Mouse (Mus musculus): ENCODE results near the gene Gipr.

DNA sequence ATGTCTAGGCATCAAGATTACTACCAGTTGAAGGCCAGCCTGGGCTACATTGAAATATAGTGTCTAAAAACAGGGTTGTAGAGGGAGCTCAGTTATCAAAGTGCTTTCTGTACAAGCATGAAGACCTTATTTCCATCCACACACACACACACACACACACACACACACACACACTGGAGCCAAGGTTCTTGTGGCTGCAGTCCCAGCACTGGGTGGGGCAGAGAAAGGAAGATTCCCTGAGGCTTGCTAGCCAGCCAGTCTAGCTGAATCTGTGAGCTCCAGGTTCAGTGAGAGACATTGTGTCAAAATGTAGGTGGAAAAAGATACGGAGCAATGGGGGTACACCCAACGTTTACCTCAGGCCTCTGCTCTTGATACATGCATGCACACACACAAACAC lies 18.3 kb upstream of the Gipr start:
- no peak for TF ChIP-seq POLR2A (IDR thresholded peaks at IDR 0.05; ENCODE audit: borderline replicate concordance, control insufficient read depth, low read depth, low read length)
- no peak for TF ChIP-seq CTCF (IDR thresholded peaks at IDR 0.05; ENCODE audit: control insufficient read depth, insufficient read depth, low read length)

Data from bone marrow, adult 2 months (tissue).